Mouse (Mus musculus) embryo, embryonic 10.5 days (tissue): ENCODE results near the gene Olfr1026.

Source experiments
- DNase-seq: peaks from one replicate; pipeline ENCODE4 v3.0.0-alpha.2; 2015; ENCODE audit warnings: low spot score

The Olfr1026 gene

GRCm38 (mm10) chr2:85921258-85921657 is at the start of gene Olfr1026:
TSS of gene Olfr1026 (plus strand) at chr2:85921558.
- DNase-seq: no peak

- DNase-seq: no peak
Observed at GRCm38 (mm10) chr2:85885340-85885739, 36.0 kb upstream of the Olfr1026 start, which contains the start of gene Olfr1023. TSS of gene Olfr1023 (plus strand) at chr2:85885640.

DNA sequence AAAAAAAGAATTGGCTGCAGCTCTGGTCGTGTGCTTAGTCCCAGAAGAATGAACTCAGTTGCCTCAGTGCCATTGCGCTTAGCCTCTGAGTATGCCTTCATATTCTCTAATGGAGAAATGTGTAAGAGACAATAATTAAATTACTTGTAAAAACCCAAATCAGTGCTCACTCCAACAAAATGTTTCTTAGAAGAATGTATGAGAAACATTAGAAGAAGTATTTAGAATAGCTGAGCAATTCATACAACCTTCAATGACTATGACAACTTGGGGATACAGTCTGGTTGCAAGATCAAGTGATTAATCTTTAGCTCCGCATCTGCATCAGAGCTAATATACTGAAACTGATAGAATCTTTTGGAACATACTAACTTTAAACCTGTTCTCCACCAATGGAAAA is 16.4 kb upstream of the Olfr1026 start, which contains the start of gene Olfr1024:
Olfr1024 (minus strand) TSS at position 101 of the 400 bp plus-strand sequence.
- no peak for DNase-seq

DNA sequence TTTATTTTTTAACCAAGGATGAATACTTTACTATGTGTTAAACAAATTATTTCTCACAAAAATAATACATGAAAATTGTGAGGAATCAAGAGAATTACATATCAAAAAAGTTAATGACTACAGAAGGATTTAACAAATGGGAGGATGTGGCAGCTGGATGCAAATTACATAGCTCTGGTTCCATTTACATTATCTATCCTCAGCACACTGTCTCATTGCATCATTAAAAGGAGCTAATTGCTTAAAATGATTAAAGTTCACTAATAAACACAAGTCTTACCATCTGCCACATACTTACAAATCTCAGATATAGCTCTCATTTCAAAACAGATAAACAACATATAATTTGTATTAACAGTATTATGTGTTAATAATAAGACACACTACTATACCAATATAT is 8.2 kb upstream of the Olfr1026 start:
- DNase-seq: no peak

- no peak for DNase-seq
Observed at GRCm38 (mm10) chr2:85914893-85915292, 6.5 kb upstream of the Olfr1026 start, which contains the start of gene Olfr1025-ps1. TSS of gene Olfr1025-ps1 (plus strand) at chr2:85915193.

GRCm38 (mm10) chr2:85950137-85950536 is 28.8 kb downstream of the Olfr1026 start, which contains the start of gene Olfr1028:
TSS of gene Olfr1028 (plus strand) at chr2:85950437.
- DNase-seq: no peak

- DNase-seq: no peak
Observed at GRCm38 (mm10) chr2:85973595-85973994, 52.2 kb downstream of the Olfr1026 start, which contains the start of gene Olfr1029. TSS of gene Olfr1029 (plus strand) at chr2:85973895.
